In the genomic region with DNA sequence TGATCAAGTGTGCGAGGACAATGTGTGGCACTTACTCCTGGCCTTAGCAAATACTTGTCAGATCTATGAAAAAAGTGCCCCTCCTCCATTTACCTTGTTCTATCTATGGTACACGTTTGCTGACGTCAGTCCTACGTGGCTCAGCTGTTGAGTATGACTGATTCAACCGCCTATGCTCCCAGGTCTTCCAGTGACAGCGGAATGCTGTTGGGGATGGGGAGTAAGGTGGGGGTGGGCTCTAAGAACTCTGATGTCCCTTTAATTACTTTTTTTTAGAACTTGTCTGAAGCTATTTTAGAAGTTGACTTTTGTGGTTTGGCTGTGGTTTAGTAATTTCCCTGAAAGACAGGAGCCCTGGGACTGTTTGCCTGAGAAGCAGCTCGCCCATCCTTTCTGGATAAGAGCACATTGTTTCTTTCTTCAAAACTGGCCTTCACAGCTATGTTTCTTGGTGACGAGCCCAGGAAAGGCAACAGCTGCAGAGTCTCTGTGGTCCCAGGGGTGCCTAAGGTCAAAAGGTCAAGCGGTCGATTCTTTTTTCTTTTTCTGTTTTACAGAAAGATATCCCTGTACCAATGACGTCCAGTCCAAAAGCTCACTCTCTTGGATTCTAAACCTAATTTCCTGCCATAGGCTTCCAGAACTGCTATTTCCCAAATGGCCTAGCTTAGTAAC, we compare ENCODE assay signal across 9 mouse cellular contexts.
DNase-seq lines count a peak whose midpoint lies in the region; ATAC-seq and TF ChIP-seq lines count a peak whose summit lies in the region.
"Had no signal": no experiment of that assay in that cellular context is flagged by ENCODE, and none has a peak within 500 bp of the region (broad histone marks: within the 10 kb centered on the region; RNA-seq: fewer than 3 reads in every experiment).

No protein-coding gene starts in this region.

- H3K9ac ChIP-seq in heart, embryonic 15.5 days = no peak overlapping the region
- no peak overlapping the region for H3K9ac ChIP-seq in limb, embryonic 14.5 days (ENCODE audit: low read depth, low read length, severe bottlenecking)
- no peak overlapping the region for H3K9ac ChIP-seq in midbrain, embryonic 14.5 days (replicated peaks; ENCODE audit: low read length)

- no peak for TF ChIP-seq POLR2A in limb, embryonic 14.5 days (IDR thresholded peaks at IDR 0.05; ENCODE audit: borderline replicate concordance, extremely low read depth, insufficient read depth, insufficient read length)

- 57% methylated on average over 11 of the region's 11 CpGs for WGBS in heart, embryonic 15.5 days
- WGBS in limb, embryonic 14.5 days = 70% methylated on average over 11 of the region's 11 CpGs
- WGBS in midbrain, embryonic 14.5 days = 77% methylated on average over 11 of the region's 11 CpGs

- no peaks in the 10 kb centered on the region for H3K36me3 ChIP-seq in heart, embryonic 15.5 days
- H3K36me3 ChIP-seq in limb, embryonic 14.5 days (ENCODE audit: control insufficient read depth, insufficient read depth, low read length) = no peaks in the 10 kb centered on the region
- no peaks in the 10 kb centered on the region for H3K36me3 ChIP-seq in midbrain, embryonic 14.5 days (ENCODE audit: control insufficient read depth, insufficient read depth, low read length)

- no peaks in the 10 kb centered on the region for H3K27me3 ChIP-seq in heart, embryonic 15.5 days
- H3K27me3 ChIP-seq in limb, embryonic 14.5 days (ENCODE audit: control insufficient read depth, insufficient read depth, low read length) = no peaks in the 10 kb centered on the region
- H3K27me3 ChIP-seq in midbrain, embryonic 14.5 days (ENCODE audit: control insufficient read depth, insufficient read depth, low read length) = no peaks in the 10 kb centered on the region

- H3K27ac ChIP-seq in heart, embryonic 15.5 days = no peak overlapping the region
- no peak overlapping the region for H3K27ac ChIP-seq in limb, embryonic 14.5 days (replicated peaks; ENCODE audit: low read depth, low read length)
- no peak overlapping the region for H3K27ac ChIP-seq in midbrain, embryonic 14.5 days (replicated peaks; ENCODE audit: low read depth, low read length)

- H3K4me1 ChIP-seq in heart, embryonic 15.5 days (replicated peaks) = no peaks in the 10 kb centered on the region
- H3K4me1 ChIP-seq in limb, embryonic 14.5 days (ENCODE audit: control insufficient read depth, insufficient read depth, low read length) = no peaks in the 10 kb centered on the region
- H3K4me1 ChIP-seq in midbrain, embryonic 14.5 days (ENCODE audit: control insufficient read depth, insufficient read depth, low read length) = no peaks in the 10 kb centered on the region

- peak; percentile 41 for DNase-seq in adrenal gland, postnatal 10 days
- no peak for DNase-seq in adrenal gland, adult 8-10 months
- DNase-seq in 3T3-L1 (ENCODE audit: low read depth, low spot score) = peak; percentile 10
- peak; percentile 71 for DNase-seq in limb, embryonic 14.5 days (ENCODE audit: low spot score)
- no peak for DNase-seq in frontal cortex, postnatal 14 days (ENCODE audit: low spot score in 2 of 2)
- no peak for DNase-seq in midbrain, embryonic 14.5 days
- DNase-seq in right cerebral cortex, postnatal 4 days = no peak
- DNase-seq: thymus, postnatal 36 days had no signal

- H3K9me3 ChIP-seq in heart, embryonic 15.5 days (replicated peaks) = no peaks in the 10 kb centered on the region
- H3K9me3 ChIP-seq in limb, embryonic 14.5 days (ENCODE audit: control insufficient read depth, low read length) = no peaks in the 10 kb centered on the region
- no peaks in the 10 kb centered on the region for H3K9me3 ChIP-seq in midbrain, embryonic 14.5 days (ENCODE audit: control insufficient read depth, low read length)

- no peak overlapping the region for H3K4me2 ChIP-seq in heart, embryonic 15.5 days
- no peak overlapping the region for H3K4me2 ChIP-seq in limb, embryonic 14.5 days (replicated peaks; ENCODE audit: low read depth, low read length, severe bottlenecking)
- H3K4me2 ChIP-seq in midbrain, embryonic 14.5 days (ENCODE audit: low read length) = no peak overlapping the region

- no peak overlapping the region for H3K4me3 ChIP-seq in heart, embryonic 15.5 days
- H3K4me3 ChIP-seq in limb, embryonic 14.5 days (replicated peaks; ENCODE audit: low read length) = no peak overlapping the region
- no peak overlapping the region for H3K4me3 ChIP-seq in midbrain, embryonic 14.5 days (replicated peaks; ENCODE audit: low read depth, low read length)

- 0 out of 2 replicates have a peak, but pooled peaks have one; percentile 14 for ATAC-seq in heart, embryonic 15.5 days (replicated peaks; ENCODE audit: insufficient number of reproducible peaks, insufficient read depth, low FRiP score, low read depth)
- ATAC-seq in limb, embryonic 14.5 days (ENCODE audit: low FRiP score, low read depth) = peak; percentile 80
- no peak for ATAC-seq in midbrain, embryonic 14.5 days (ENCODE audit: low FRiP score, low TSS enrichment)

Comparison
In these comparisons a context has a peak if more than half of its experiments do, and no peak if none do; other contexts are left out.
1. DNase-seq: peak in adrenal gland, postnatal 10 days (single experiment), 3T3-L1 (single experiment) and limb, embryonic 14.5 days (single experiment); none in adrenal gland, adult 8-10 months (single experiment), frontal cortex, postnatal 14 days (0 of 2), midbrain, embryonic 14.5 days (single experiment) and right cerebral cortex, postnatal 4 days (single experiment).